Mouse (Mus musculus): Measurements from ENCODE around the gene Tead1. TPM values are rescaled to one million over a fixed set of nuclear protein-coding genes. Genes with fewer than 3 reads are reported as not detected.
A peak's percentile ranks its signal among the peaks of the same experiment; 100 is the strongest.

Gene Tead1
- polyA plus RNA-seq, 1 experiment, result 7.2 TPM

GRCm38 (mm10) chr7:112946706-112947105 is 267.6 kb downstream of the Tead1 start:
- H3K4me3 ChIP-seq (replicated peaks; ENCODE audit: insufficient read depth, low read depth, low read length), result no peak overlapping the region
- WGBS, result 35% methylated on average over 6 of the region's 6 CpGs
- no peaks in the 10 kb centered on the region for H3K4me1 ChIP-seq (ENCODE audit: control insufficient read depth, insufficient read depth, low read length)
- TF ChIP-seq POLR2A (IDR thresholded peaks at IDR 0.05; ENCODE audit: borderline replicate concordance, insufficient read depth, low read length), result no peak
- TF ChIP-seq CTCF (IDR thresholded peaks at IDR 0.05; ENCODE audit: borderline replicate concordance, insufficient read depth, low read depth, low read length), result no peak
- no peak for DNase-seq
- no peak overlapping the region for H3K27ac ChIP-seq (ENCODE audit: insufficient read depth, low read length)
- no peaks in the 10 kb centered on the region for H3K27me3 ChIP-seq (ENCODE audit: control insufficient read depth, insufficient read depth, low read length)

DNA sequence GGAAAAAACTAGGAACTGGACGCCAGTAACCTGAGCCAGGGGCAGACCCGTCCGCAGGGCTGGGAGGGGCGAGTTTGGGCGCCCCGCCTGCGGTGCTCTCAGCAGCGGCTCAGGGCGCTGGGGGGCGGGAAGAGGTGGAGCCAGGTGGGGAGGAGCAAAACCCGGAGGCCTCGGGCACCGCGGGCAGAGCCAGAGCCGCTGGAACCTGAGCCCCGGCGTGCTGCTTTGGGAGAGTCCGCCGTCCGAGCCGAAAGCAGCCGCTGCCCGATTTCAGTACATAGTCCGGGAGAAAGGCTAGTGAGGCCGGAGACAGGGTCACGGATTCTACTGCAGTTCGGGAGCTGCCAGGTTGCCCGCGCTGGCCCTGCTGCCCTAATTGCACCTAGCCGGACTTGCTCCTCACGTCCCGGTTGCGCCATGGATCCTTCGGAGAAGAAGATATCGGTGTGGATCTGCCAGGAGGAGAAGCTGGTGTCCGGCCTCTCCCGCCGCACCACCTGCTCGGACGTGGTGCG is 274.7 kb downstream of the Tead1 start, which contains the start of gene Rassf10:
TSS of gene Rassf10 (plus strand) at position 186 of the 515 bp plus-strand sequence.
- Histone ChIP-seq H3K4me1 (ENCODE audit: control insufficient read depth, insufficient read depth, low read length) (peaks cover 2% of the 10 kb centered on the region; the same call in 1 of the 2 replicates), H3K27me3 (ENCODE audit: control insufficient read depth, insufficient read depth, low read length) (peaks cover 2% of the 10 kb centered on the region; the same call in 1 of the 2 replicates), H3K27ac (ENCODE audit: insufficient read depth, low read length) (no peak within 1 kb of the TSS), H3K4me3 (replicated peaks; ENCODE audit: insufficient read depth, low read depth, low read length) (peak within 1 kb of the TSS; percentile 21)
- peak; percentile 38 to 41 for DNase-seq
- WGBS, result 2% methylated on average over 41 of the region's 41 CpGs
- no peak for TF ChIP-seq CTCF (IDR thresholded peaks at IDR 0.05; ENCODE audit: borderline replicate concordance, insufficient read depth, low read depth, low read length)
- no peak for TF ChIP-seq POLR2A (IDR thresholded peaks at IDR 0.05; ENCODE audit: borderline replicate concordance, insufficient read depth, low read length)

DNA sequence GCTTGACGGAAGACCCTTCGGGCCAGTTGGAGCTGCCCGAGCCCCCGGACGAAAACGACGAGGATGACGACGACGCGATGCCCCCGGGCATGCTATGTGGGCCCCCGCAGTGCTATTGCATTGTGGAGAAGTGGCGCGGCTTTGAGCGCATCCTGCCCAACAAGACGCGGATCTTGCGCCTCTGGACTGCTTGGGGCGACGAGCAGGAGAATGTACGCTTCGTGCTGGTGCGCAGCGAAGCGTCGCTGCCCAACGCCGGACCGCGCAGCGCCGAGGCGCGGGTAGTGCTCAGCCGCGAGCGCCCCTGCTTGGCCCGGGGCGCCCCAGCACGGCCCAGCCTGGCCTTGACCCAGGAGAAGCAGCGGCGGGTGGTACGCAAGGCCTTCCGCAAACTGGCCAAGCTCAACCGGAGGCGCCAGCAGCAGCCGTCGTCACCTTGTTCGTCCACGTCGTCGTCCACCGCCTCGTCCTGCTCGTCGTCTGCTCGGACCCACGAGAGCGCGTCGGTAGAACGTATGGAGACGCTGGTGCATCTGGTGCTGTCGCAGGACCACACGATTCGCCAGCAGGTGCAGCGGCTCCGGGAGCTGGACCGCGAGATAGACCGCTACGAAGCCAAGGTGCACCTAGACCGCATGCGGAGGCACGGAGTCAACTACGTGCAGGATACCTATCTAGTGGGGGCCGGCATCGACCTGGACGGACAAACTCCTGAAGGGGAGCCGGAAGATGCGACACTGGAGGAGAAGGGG is 275.4 kb downstream of the Tead1 start:
- Histone ChIP-seq H3K27ac (ENCODE audit: insufficient read depth, low read length) (no peak overlapping the region), H3K4me1 (ENCODE audit: control insufficient read depth, insufficient read depth, low read length) (peaks cover 2% of the 10 kb centered on the region; the same call in 1 of the 2 replicates), H3K4me3 (replicated peaks; ENCODE audit: insufficient read depth, low read depth, low read length) (peak overlapping the region; percentile 21), H3K27me3 (ENCODE audit: control insufficient read depth, insufficient read depth, low read length) (peaks cover 2% of the 10 kb centered on the region; the same call in 1 of the 2 replicates)
- under 1% methylated on average over 82 of the region's 82 CpGs for WGBS
- peak; percentile 11 to 33 for DNase-seq
- no peak for TF ChIP-seq CTCF (IDR thresholded peaks at IDR 0.05; ENCODE audit: borderline replicate concordance, insufficient read depth, low read depth, low read length)
- TF ChIP-seq POLR2A (IDR thresholded peaks at IDR 0.05; ENCODE audit: borderline replicate concordance, insufficient read depth, low read length), result no peak

DNA sequence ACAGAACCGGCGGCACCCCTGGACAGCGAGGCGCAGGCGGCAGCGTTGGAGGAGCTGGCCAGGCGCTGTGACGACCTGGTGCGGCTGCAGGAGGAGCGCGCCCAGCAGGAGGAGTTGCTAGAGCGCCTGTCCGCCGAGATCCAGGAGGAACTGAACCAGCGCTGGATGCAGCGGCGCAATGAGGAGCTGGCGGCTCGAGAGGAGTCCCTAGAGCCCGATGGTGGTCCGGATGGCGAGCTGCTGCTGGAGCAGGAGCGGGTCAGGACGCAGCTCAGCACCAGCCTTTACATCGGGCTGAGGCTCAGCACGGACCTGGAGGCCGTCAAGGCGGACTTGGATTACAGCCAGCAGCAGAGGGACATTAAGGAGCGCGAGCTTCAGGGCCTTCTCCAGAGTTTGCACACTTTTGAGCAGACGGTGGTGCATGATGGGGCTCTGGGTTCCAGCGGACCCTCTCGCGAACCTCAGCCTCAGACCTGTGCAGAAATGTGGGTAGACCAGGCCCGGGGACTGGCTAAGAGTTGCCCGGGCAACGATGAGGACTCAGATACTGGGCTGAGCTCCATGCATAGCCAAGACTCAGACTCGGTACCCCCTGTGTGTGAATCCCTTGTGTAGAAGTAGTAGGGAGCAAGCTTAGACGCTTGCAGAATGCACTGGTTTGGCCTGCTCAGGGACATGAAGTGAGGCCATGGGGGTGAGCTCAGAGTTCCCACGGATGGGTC is 276.1 kb downstream of the Tead1 start:
- peak; percentile 16 to 38 for DNase-seq
- H3K4me1 ChIP-seq (ENCODE audit: control insufficient read depth, insufficient read depth, low read length), result peaks cover 2% of the 10 kb centered on the region; the same call in 1 of the 2 replicates
- no peak for TF ChIP-seq POLR2A (IDR thresholded peaks at IDR 0.05; ENCODE audit: borderline replicate concordance, insufficient read depth, low read length)
- no peak for TF ChIP-seq CTCF (IDR thresholded peaks at IDR 0.05; ENCODE audit: borderline replicate concordance, insufficient read depth, low read depth, low read length)
- WGBS, result 13% methylated on average over 40 of the region's 40 CpGs
- H3K27ac ChIP-seq (ENCODE audit: insufficient read depth, low read length), result no peak overlapping the region
- H3K27me3 ChIP-seq (ENCODE audit: control insufficient read depth, insufficient read depth, low read length), result peaks cover 2% of the 10 kb centered on the region; the same call in 1 of the 2 replicates
- peak overlapping the region; percentile 21 for H3K4me3 ChIP-seq (replicated peaks; ENCODE audit: insufficient read depth, low read depth, low read length)

GRCm38 (mm10) chr7:112955955-112956354 is 276.8 kb downstream of the Tead1 start:
- peaks cover 2% of the 10 kb centered on the region; the same call in 1 of the 2 replicates for H3K27me3 ChIP-seq (ENCODE audit: control insufficient read depth, insufficient read depth, low read length)
- H3K27ac ChIP-seq (ENCODE audit: insufficient read depth, low read length), result no peak overlapping the region
- no peak overlapping the region for H3K4me3 ChIP-seq (replicated peaks; ENCODE audit: insufficient read depth, low read depth, low read length)
- peaks cover 2% of the 10 kb centered on the region; the same call in 1 of the 2 replicates for H3K4me1 ChIP-seq (ENCODE audit: control insufficient read depth, insufficient read depth, low read length)
- WGBS, result 89% methylated on average over 3 of the region's 3 CpGs
- TF ChIP-seq POLR2A (IDR thresholded peaks at IDR 0.05; ENCODE audit: borderline replicate concordance, insufficient read depth, low read length) (no peak), CTCF (IDR thresholded peaks at IDR 0.05; ENCODE audit: borderline replicate concordance, insufficient read depth, low read depth, low read length) (no peak)
- no peak for DNase-seq
